Mouse (Mus musculus) embryonic fibroblast, embryonic 13.5 days (primary cell): ENCODE measurements around the gene Lclat1. TPM values are rescaled to one million over a fixed set of nuclear protein-coding genes. Genes with fewer than 3 reads are reported as not detected.

Source experiments
- H3K27ac ChIP-seq: 2 replicates; pipeline ENCODE4 v1.5.1; 2012; ENCODE audit warnings: low read length, control low read depth, inconsistent platforms; ENCODE audit not compliant: insufficient read depth
- H3K4me1 ChIP-seq: 2 replicates; pipeline ENCODE4 v1.6.1; 2011; ENCODE audit warnings: low read length; ENCODE audit not compliant: control insufficient read depth, insufficient read depth
- H3K4me3 ChIP-seq: 2 replicates; pipeline ENCODE4 v1.5.1; 2011; ENCODE audit warnings: mild to moderate bottlenecking, control low read depth, low read length; ENCODE audit not compliant: insufficient read depth
- CTCF ChIP-seq: IDR thresholded peaks from 2 replicates; pipeline ENCODE4 v1.5.1; 2011; ENCODE audit warnings: mild to moderate bottlenecking, control low read depth, low read length, moderate library complexity, borderline replicate concordance; ENCODE audit not compliant: insufficient read depth
- POLR2A ChIP-seq: IDR thresholded peaks from 2 replicates; pipeline ENCODE4 v1.6.1; 2011; ENCODE audit warnings: low read depth, mild to moderate bottlenecking, control low read depth, low read length, moderate library complexity
- polyA plus RNA-seq: library from polyadenylated mRNA; stranded (reverse); fragments of >200 nt; gene quantifications from 2 replicates; pipeline ENCODE4 v1.2.4, GENCODE M21; 2011; ENCODE audit warnings: low read depth; ENCODE audit not compliant: missing spikeins, insufficient read length

Gene Lclat1
- polyA plus RNA-seq, 1 experiment = 73.4 TPM

DNA sequence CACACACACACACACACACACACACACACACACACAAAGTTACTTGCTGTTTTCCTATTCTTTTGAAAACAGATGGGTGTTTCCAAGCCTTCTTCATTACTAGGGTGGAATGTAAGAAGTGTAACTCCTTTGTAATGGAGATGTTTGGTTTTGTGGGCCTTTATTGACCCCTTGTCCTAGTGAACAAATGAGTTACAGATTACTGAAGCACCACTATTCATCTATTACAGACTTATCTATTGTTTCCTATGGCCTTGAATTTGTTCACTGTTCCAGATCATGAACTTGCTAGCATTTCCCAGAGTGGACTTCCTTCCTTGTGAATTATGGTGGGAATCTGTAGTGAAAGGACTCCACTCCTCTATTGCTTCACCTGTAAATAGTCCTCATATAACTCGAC, 48.8 kb downstream of the Lclat1 start:
- Histone ChIP-seq H3K4me3 (no peak overlapping the region), H3K4me1 (no peaks in the 10 kb centered on the region), H3K27ac (no peak overlapping the region)
- no peak for TF ChIP-seq CTCF

DNA sequence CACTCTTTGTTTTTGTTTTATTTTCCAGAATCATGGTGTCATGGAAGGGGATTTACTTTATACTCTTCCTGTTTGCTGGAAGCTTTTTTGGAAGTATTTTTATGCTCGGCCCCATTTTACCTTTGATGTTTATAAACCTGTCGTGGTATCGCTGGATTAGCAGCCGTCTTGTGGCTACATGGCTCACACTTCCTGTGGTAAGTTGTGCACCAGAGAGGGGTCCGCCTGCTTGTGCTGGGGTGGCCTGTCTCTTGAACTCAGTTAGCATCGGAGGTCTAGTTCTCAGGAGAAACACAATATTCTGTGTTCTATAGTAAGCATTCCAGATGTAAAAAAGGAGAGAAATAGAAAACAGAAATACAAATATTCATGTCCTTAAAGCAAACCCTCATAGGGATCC, 54.0 kb downstream of the Lclat1 start:
- Histone ChIP-seq H3K27ac (no peak overlapping the region), H3K4me3 (no peak overlapping the region), H3K4me1 (no peaks in the 10 kb centered on the region)
- TF ChIP-seq CTCF (no peak), POLR2A (no peak)

GRCm38 (mm10) chr17:73162445-73163208, 54.8 kb downstream of the Lclat1 start:
- Histone ChIP-seq H3K27ac (no peak overlapping the region), H3K4me1 (no peaks in the 10 kb centered on the region), H3K4me3 (no peak overlapping the region)
- TF ChIP-seq POLR2A = no peak
- no peak for TF ChIP-seq CTCF

- H3K4me1 ChIP-seq = no peaks in the 10 kb centered on the region
- no peak for TF ChIP-seq POLR2A
- TF ChIP-seq CTCF = no peak
- H3K4me3 ChIP-seq = no peak overlapping the region
- no peak overlapping the region for H3K27ac ChIP-seq
Measured at GRCm38 (mm10) chr17:73163597-73163996, 55.8 kb downstream of the Lclat1 start.

DNA sequence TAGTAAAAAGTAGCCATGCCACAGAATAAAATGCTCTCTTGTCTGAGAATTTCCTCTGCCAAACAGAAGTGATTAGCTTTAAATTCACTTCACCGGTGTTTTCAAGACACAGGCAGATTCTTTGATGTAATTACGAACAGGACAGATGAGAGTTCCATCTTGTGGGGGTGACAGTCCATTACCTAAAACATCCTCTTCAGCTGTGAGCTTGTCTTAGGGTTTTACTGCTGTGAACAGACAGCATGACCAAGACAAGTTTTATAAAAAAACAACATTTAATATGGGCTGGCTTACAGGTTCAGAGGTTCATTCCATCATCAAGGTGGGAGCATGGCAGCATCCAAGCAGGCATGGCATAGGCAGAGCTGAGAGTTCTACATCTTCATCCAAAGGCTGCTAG, 56.3 kb downstream of the Lclat1 start:
- no peak overlapping the region for H3K4me3 ChIP-seq
- TF ChIP-seq POLR2A (no peak), CTCF (no peak)
- no peak overlapping the region for H3K27ac ChIP-seq
- H3K4me1 ChIP-seq = no peaks in the 10 kb centered on the region

GRCm38 (mm10) chr17:73169461-73169860, 61.7 kb downstream of the Lclat1 start:
- H3K4me3 ChIP-seq = no peak overlapping the region

DNA sequence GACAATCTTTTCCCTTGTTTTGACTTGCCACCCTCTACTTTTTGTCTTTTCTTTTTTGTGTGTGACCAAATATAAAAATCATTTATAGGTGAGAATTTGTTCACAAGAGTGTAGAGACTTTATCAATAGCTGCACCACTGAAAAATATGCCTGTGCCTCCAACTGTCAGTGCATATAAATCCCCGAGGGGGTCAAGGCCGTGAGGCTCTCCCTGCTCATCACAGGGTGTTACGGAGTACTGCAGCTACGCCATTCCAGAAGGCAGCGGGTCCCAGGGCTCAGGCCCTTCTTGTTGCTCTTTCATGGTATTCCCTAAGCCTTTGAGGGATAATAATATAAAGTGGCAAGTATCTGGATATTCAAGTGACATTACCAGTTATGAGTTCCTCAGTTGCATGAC, 62.4 kb downstream of the Lclat1 start:
- no peaks in the 10 kb centered on the region for H3K4me1 ChIP-seq
- H3K27ac ChIP-seq = no peak overlapping the region
- TF ChIP-seq CTCF (no peak), POLR2A (no peak)
- H3K4me3 ChIP-seq = no peak overlapping the region

More at GRCm38 (mm10) chr17:73169461-73169860, 61.7 kb downstream of the Lclat1 start:
- TF ChIP-seq POLR2A (no peak), CTCF (no peak)
- H3K4me1 ChIP-seq = no peaks in the 10 kb centered on the region
- no peak overlapping the region for H3K27ac ChIP-seq

DNA sequence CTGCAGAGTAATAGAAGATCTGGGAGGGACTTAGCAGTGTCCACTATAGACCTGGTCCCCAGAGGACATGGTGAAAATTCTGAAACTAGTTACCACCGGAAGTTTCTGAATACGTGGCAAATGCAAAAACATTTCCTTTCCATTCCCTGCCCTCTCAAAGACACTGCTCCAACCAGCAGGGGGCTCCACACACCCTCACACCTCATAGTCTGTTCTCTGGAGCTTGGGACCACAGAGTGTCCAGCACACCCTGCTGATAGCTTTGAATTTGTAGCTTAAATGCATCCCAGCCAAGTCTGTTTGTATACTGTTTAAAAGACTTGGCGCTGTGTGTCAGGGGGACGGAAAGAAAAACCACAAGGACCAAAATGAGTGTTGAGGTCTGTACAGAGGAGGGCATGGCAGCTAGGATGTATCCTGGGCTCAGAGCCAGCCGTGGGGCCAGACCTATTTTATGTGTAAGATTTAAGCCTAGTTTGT, 66.3 kb downstream of the Lclat1 start:
- no peaks in the 10 kb centered on the region for H3K4me1 ChIP-seq
- no peak overlapping the region for H3K4me3 ChIP-seq
- peak; percentile 62; the same call in 1 of the 2 replicates for TF ChIP-seq CTCF
- TF ChIP-seq POLR2A = no peak
- peak overlapping the region; percentile 35; the same call in 1 of the 2 replicates for H3K27ac ChIP-seq

DNA sequence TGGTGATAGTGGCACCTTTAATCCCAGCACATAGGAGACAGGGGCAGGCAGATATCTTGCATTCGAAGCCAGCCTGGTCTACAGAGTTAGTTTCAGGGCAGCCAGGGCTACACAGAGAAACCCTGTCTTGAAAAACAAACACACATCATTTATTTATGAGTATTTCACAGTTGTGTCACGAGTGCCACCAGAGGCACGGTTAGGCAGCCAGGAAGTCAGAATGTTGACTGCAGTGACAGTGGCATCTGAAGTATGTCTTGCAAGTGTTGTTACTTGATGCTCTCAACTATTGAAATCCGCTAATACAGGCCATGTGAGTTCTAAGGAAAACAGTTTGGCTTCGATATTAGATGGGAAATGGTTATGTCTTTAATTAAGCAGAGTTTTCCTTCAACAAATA, 67.9 kb downstream of the Lclat1 start:
- Histone ChIP-seq H3K4me1 (no peaks in the 10 kb centered on the region), H3K4me3 (no peak overlapping the region), H3K27ac (no peak overlapping the region)
- TF ChIP-seq POLR2A = no peak
- no peak for TF ChIP-seq CTCF

DNA sequence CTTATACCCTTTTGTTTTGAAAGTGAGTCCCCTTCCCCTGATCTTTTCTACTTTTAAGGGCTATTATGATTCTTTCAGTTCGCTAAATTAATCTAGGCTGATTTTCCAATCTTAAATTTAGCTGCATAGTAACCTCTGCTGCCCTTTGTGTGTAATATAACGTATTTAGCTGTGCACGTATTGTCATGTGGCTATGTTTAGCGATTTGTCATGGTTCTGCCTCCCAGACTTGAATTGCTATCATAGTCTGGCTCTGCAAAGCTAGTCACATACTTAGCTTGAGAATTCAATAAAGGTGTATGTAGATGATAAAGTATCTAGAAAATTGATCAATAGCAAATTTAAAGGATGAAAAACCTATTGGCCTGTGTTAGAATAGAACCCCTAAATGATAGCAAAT, 69.3 kb downstream of the Lclat1 start:
- Histone ChIP-seq H3K4me1 (no peaks in the 10 kb centered on the region), H3K4me3 (no peak overlapping the region), H3K27ac (no peak overlapping the region)
- TF ChIP-seq POLR2A (no peak), CTCF (no peak)
